Mouse (Mus musculus) Patski (cell line): Measurements from ENCODE around the gene Slc22a5. TPM values are rescaled to one million over a fixed set of nuclear protein-coding genes. Genes with fewer than 3 reads are reported as not detected.

Experiments used
- ATAC-seq: fragments of 100-300 bp; one replicate; pipeline ENCODE4 v1.8.0; 2021
- CTCF ChIA-PET: fragments of 350-600 bp; sonication (Branson Sonifier 250); formaldehyde crosslinking; loops from one replicate; lab custom pipeline; 2022; ENCODE audit warnings: inconsistent platforms; lab: Charles Lee
- POLR2A ChIA-PET: fragments of 350-600 bp; sonication (Branson Sonifier 250); formaldehyde crosslinking; loops from one replicate; lab custom pipeline; 2022; ENCODE audit warnings: antibody characterized with exemption, inconsistent platforms; lab: Charles Lee
- DNase-seq: peaks from one replicate; pipeline ENCODE4 v3.0.0-alpha.2; 2011; ENCODE audit warnings: low read depth, low spot score
- H3K27me3 ChIP-seq: fragments of 371-371 bp; one replicate; pipeline ENCODE4 v1.5.1; 2021
- CTCF ChIP-seq: fragments of 100-300 bp; IDR thresholded peaks from one replicate; pipeline ENCODE4 v1.5.1; 2021
- in situ Hi-C: fragments of 300-500 bp; cut with MboI; formaldehyde crosslinking; loops from 3 replicates; pipeline ENCODE4 v1.11.1; 2018; ENCODE audit warnings: low pct_unique_long_range_greater_than_20kb, mixed read lengths
- polyA plus RNA-seq: library from polyadenylated mRNA; unstranded; gene quantifications from one replicate; pipeline ENCODE4 v1.2.3, GENCODE M21; 2021

Gene Slc22a5
- polyA plus RNA-seq, 1 experiment from 2014 or later, result 26.7 TPM

DNA sequence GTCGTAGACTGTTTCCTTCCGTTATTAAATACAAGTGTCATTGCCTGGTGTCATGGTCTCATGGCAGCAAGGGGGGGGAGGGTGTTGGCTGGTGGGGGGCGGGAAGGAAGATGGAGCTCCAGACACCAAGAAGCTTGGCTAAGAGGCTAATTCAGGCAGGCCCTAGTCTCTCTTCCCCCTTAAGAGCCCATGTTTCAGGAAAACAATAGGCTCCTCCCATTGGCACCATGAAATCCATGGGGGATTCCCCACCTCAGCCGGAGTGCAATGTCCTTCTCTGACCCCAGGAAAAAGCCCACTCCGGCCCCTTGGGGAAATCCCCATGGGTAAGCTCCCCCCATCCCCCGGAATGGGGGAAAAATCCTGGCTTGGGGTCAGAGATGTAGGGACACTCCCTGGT lies 72.7 kb downstream of the Slc22a5 start:
- no peak for DNase-seq
- TF ChIP-seq CTCF, result no peak
- no peaks in the 10 kb centered on the region for H3K27me3 ChIP-seq
- in situ Hi-C loops, result no loop called here
- POLR2A ChIA-PET, result no interaction called here
- CTCF ChIA-PET, result no interaction called here
- no peak for ATAC-seq

DNA sequence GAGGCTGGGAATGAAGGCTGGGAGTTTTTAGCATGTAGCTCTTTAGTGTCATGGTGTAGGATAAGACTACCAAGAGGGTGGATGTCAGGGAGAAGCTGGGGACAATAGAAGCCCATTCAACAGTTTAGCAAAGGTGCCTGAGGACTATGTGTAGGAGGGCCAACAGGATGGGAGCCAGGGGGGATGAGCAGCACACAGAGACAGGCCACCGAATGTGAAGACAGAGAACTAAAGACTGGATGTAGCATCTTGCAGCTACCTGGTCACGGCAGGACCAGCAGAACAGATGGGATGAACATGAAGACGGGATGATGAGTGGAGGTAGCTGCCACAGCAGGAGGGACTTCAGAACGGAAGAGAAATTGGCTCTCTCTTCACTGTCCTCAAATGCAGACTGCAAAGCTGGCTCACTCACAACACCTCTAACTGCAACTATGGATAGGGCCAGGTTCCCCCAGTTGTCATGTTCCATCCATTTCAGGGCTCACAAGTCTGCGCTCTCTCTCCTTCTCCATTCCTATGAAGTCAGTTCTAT lies 74.6 kb downstream of the Slc22a5 start:
- ChIA-PET CTCF (interaction anchor here (2.1 kb wide), 1 partner anchor 10 kb away, joined by 8 read pairs; no protein-coding TSS in a partner anchor), POLR2A (no interaction called here)
- ATAC-seq (no peak), DNase-seq (no peak)
- TF ChIP-seq CTCF, result no peak
- in situ Hi-C loops, result no loop called here
- no peaks in the 10 kb centered on the region for H3K27me3 ChIP-seq

DNA sequence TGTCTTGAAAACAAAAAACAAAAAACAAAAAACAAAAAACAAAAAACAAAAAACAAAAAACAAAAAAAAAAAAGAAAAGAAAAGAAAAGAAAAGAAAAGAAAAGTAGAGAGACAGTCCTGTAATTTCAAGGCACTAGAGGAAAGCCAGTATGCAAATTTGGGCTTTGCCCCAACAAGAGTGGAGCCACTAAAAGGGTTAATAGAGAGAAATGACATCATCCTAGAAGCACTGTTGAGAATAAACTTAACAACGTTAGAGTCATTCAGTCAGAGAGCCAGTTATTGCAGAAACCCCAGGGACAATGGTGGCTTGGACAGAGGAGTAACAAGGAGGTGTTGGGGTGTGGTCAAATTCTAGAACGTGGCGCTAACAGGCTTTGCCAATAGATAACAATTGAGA lies 76.7 kb downstream of the Slc22a5 start:
- no peak for TF ChIP-seq CTCF
- ChIA-PET POLR2A (no interaction called here), CTCF (interaction anchor here (1.3 kb wide), 1 partner anchor 35 kb away, joined by 4 read pairs; no protein-coding TSS in a partner anchor)
- H3K27me3 ChIP-seq, result no peaks in the 10 kb centered on the region
- ATAC-seq (no peak), DNase-seq (no peak)
- in situ Hi-C loops, result no loop called here

Other genes with a start within 250 kb of the Slc22a5 start
- 20.9 TPM for gene Rad50, start 184.3 kb downstream of the Slc22a5 start, polyA plus RNA-seq
- not detected for gene Il5, start 170.9 kb downstream of the Slc22a5 start, polyA plus RNA-seq
- 30.7 TPM for gene Irf1, start 121.6 kb downstream of the Slc22a5 start, polyA plus RNA-seq
- gene Gm17334, start 118.5 kb downstream of the Slc22a5 start, polyA plus RNA-seq, result 0.44 TPM
- gene Gm12216, start 32.4 kb downstream of the Slc22a5 start, polyA plus RNA-seq, result 0.58 TPM
- 3.4 TPM for gene Slc22a21, start 88.7 kb upstream of the Slc22a5 start, polyA plus RNA-seq
- 42.3 TPM for gene Slc22a4, start 136.4 kb upstream of the Slc22a5 start, polyA plus RNA-seq
- 0.51 TPM for gene Pdlim4, start 177.4 kb upstream of the Slc22a5 start, polyA plus RNA-seq
- 66.8 TPM for gene P4ha2, start 208.4 kb upstream of the Slc22a5 start, polyA plus RNA-seq